Mouse (Mus musculus) MEL (cell line): ENCODE data around the gene Maml2. TPM values are rescaled to one million over a fixed set of nuclear protein-coding genes. Genes with fewer than 3 reads are reported as not detected.

Source experiments
- DNase-seq: peaks from one replicate; pipeline ENCODE4 v3.0.0; 2011; ENCODE audit warnings: low read depth, low spot score
- H3K27ac ChIP-seq: 2 replicates; pipeline ENCODE4 v1.5.1; 2012; ENCODE audit warnings: low read depth, mild to moderate bottlenecking, control low read depth, low read length, moderate library complexity; ENCODE audit not compliant: control insufficient read depth
- H3K27me3 ChIP-seq, 2 experiments: fragments of 150-350 bp in 1 of 2; sonication (generic) in 1 of 2; 2 replicates each; pipeline ENCODE4 v1.6.1; 2012; ENCODE audit warnings: low read length in 2 of 2, mild to moderate bottlenecking in 2 of 2, improper control_type of control experiment in 1 of 2, moderate library complexity in 1 of 2; ENCODE audit not compliant: insufficient read depth in 2 of 2, control insufficient read depth in 1 of 2
- H3K36me3 ChIP-seq, 2 experiments: 2 replicates each; pipeline ENCODE4 v1.6.1; 2012 to 2014; ENCODE audit warnings: low read length in 2 of 2, improper control_type of control experiment in 1 of 2, inconsistent platforms in 1 of 2, mild to moderate bottlenecking in 1 of 2; ENCODE audit not compliant: insufficient read depth in 2 of 2, control insufficient read depth in 1 of 2
- H3K4me1 ChIP-seq, 2 experiments: fragments of 150-350 bp in 1 of 2; sonication (generic) in 1 of 2; 2 replicates each; pipeline ENCODE4 v1.6.1; 2012; ENCODE audit warnings: low read length in 2 of 2, improper control_type of control experiment in 1 of 2, mild to moderate bottlenecking in 1 of 2; ENCODE audit not compliant: insufficient read depth in 2 of 2, control insufficient read depth in 1 of 2
- H3K4me3 ChIP-seq, 2 experiments: fragments of 150-350 bp in 1 of 2; sonication (generic) in 1 of 2; 2 replicates each; pipeline ENCODE4 v1.5.1; 2012; ENCODE audit warnings: low read depth in 2 of 2, low read length in 2 of 2, mild to moderate bottlenecking in 2 of 2, moderate library complexity in 2 of 2, control low read depth in 1 of 2, improper control_type of control experiment in 1 of 2; ENCODE audit not compliant: control insufficient read depth in 1 of 2, insufficient read depth in 1 of 2
- H3K79me2 ChIP-seq: 2 replicates; pipeline ENCODE4 v1.6.1; 2012; ENCODE audit warnings: mild to moderate bottlenecking, low read length, moderate library complexity; ENCODE audit not compliant: control insufficient read depth, poor library complexity, insufficient read depth
- H3K9ac ChIP-seq: 2 replicates; pipeline ENCODE4 v1.6.1; 2012; ENCODE audit warnings: low read depth, mild to moderate bottlenecking, control low read depth, low read length, moderate library complexity; ENCODE audit not compliant: control insufficient read depth, poor library complexity, severe bottlenecking
- H3K9me3 ChIP-seq: fragments of 150-350 bp; sonication (generic); replicated peaks from 2 replicates; pipeline ENCODE4 v1.6.1; 2012; ENCODE audit warnings: mild to moderate bottlenecking, low read length, improper control_type of control experiment, moderate library complexity; ENCODE audit not compliant: insufficient read depth
- CHD1 ChIP-seq: IDR thresholded peaks from 2 replicates; pipeline ENCODE4 v1.6.1; 2012; ENCODE audit warnings: low read depth, mild to moderate bottlenecking, inconsistent platforms, low read length, improper control_type of control experiment
- CHD2 ChIP-seq: IDR thresholded peaks from 2 replicates; pipeline ENCODE4 v1.6.1; 2011; ENCODE audit warnings: low read length, improper control_type of control experiment
- E2F4 ChIP-seq: IDR thresholded peaks from 2 replicates; pipeline ENCODE4 v1.6.1; 2011; ENCODE audit warnings: low read depth, low read length, improper control_type of control experiment, borderline replicate concordance
- ELF1 ChIP-seq: IDR thresholded peaks from 2 replicates; pipeline ENCODE4 v1.6.1; 2014; ENCODE audit warnings: low read depth, mild to moderate bottlenecking, inconsistent platforms, low read length, improper control_type of control experiment, moderate library complexity
- EP300 ChIP-seq, 2 experiments: IDR thresholded peaks; 2 replicates each; pipeline ENCODE4 v1.6.1; 2011; ENCODE audit warnings: improper control_type of control experiment in 2 of 2, low read length in 2 of 2, low read depth in 1 of 2, mild to moderate bottlenecking in 1 of 2
- ETS1 ChIP-seq: IDR thresholded peaks from 2 replicates; pipeline ENCODE4 v1.6.1; 2012; ENCODE audit warnings: low read depth, mild to moderate bottlenecking, inconsistent platforms, low read length, improper control_type of control experiment, moderate library complexity
- GATA1 ChIP-seq: IDR thresholded peaks from 2 replicates; pipeline ENCODE4 v1.6.1; 2011; ENCODE audit warnings: low read depth, low read length, improper control_type of control experiment
- HCFC1 ChIP-seq: IDR thresholded peaks from 2 replicates; pipeline ENCODE4 v1.6.1; 2012; ENCODE audit warnings: low read depth, mild to moderate bottlenecking, inconsistent platforms, low read length, improper control_type of control experiment, moderate library complexity
- JUND ChIP-seq: IDR thresholded peaks from 2 replicates; pipeline ENCODE4 v1.6.1; 2011; ENCODE audit warnings: low read depth, mild to moderate bottlenecking, improper control_type of control experiment, low read length
- MAFK ChIP-seq: IDR thresholded peaks from 2 replicates; pipeline ENCODE4 v1.6.1; 2011; ENCODE audit warnings: low read depth, mild to moderate bottlenecking, low read length, improper control_type of control experiment, borderline replicate concordance
- MAX ChIP-seq: IDR thresholded peaks from 2 replicates; pipeline ENCODE4 v1.6.1; 2011; ENCODE audit warnings: low read length, improper control_type of control experiment
- MEF2A ChIP-seq: IDR thresholded peaks from 2 replicates; pipeline ENCODE4 v1.6.1; 2014; ENCODE audit warnings: low read depth, mild to moderate bottlenecking, inconsistent platforms, low read length, improper control_type of control experiment; ENCODE audit not compliant: poor library complexity, insufficient replicate concordance, severe bottlenecking; ENCODE audit errors: extremely low read depth
- MYB ChIP-seq: IDR thresholded peaks from 2 replicates; pipeline ENCODE4 v1.6.1; 2011; ENCODE audit warnings: mild to moderate bottlenecking, low read depth, low read length, improper control_type of control experiment
- MYC ChIP-seq: IDR thresholded peaks from 2 replicates; pipeline ENCODE4 v1.6.1; 2011; ENCODE audit warnings: low read depth, mild to moderate bottlenecking, low read length, improper control_type of control experiment, moderate library complexity
- NELFE ChIP-seq: IDR thresholded peaks from 2 replicates; pipeline ENCODE4 v1.6.1; 2011; ENCODE audit warnings: low read depth, low read length, improper control_type of control experiment
- NRF1 ChIP-seq: IDR thresholded peaks from 2 replicates; pipeline ENCODE4 v1.6.1; 2014; ENCODE audit warnings: low read depth, mild to moderate bottlenecking, inconsistent platforms, low read length, improper control_type of control experiment, moderate library complexity; ENCODE audit not compliant: poor library complexity, insufficient read depth, severe bottlenecking
- POLR2A ChIP-seq, 2 experiments: IDR thresholded peaks; 2 replicates each; pipeline ENCODE4 v1.6.1; 2011 to 2012; ENCODE audit warnings: low read length in 2 of 2, mild to moderate bottlenecking in 2 of 2, control low read depth in 1 of 2, improper control_type of control experiment in 1 of 2, low read depth in 1 of 2, moderate library complexity in 1 of 2; ENCODE audit not compliant: control insufficient read depth in 1 of 2, insufficient read depth in 1 of 2, poor library complexity in 1 of 2
- POLR2AphosphoS2 ChIP-seq: IDR thresholded peaks from 2 replicates; pipeline ENCODE4 v1.6.1; 2011; ENCODE audit warnings: low read length, improper control_type of control experiment
- SIN3A ChIP-seq: IDR thresholded peaks from 2 replicates; pipeline ENCODE4 v1.6.1; 2012; ENCODE audit warnings: low read length, improper control_type of control experiment, inconsistent platforms
- SMC3 ChIP-seq: IDR thresholded peaks from 2 replicates; pipeline ENCODE4 v1.6.1; 2011; ENCODE audit warnings: low read depth, low read length, improper control_type of control experiment
- TAL1 ChIP-seq: IDR thresholded peaks from 2 replicates; pipeline ENCODE4 v1.6.1; 2012; ENCODE audit warnings: mild to moderate bottlenecking, inconsistent platforms, low read length, moderate library complexity, mixed read lengths
- UBTF ChIP-seq: IDR thresholded peaks from 2 replicates; pipeline ENCODE4 v1.6.1; 2012; ENCODE audit warnings: low read depth, mild to moderate bottlenecking, inconsistent platforms, low read length, improper control_type of control experiment, moderate library complexity, borderline replicate concordance; ENCODE audit not compliant: insufficient read depth
- USF2 ChIP-seq, 2 experiments: IDR thresholded peaks; 2 replicates each; pipeline ENCODE4 v1.6.1; 2011 to 2012; ENCODE audit warnings: improper control_type of control experiment in 2 of 2, low read length in 2 of 2, borderline replicate concordance in 1 of 2, inconsistent platforms in 1 of 2, low read depth in 1 of 2, mild to moderate bottlenecking in 1 of 2; ENCODE audit not compliant: insufficient read depth in 1 of 2
- ZC3H11A ChIP-seq: IDR thresholded peaks from 2 replicates; pipeline ENCODE4 v1.6.1; 2012; ENCODE audit warnings: low read depth, mild to moderate bottlenecking, inconsistent platforms, low read length, improper control_type of control experiment
- ZKSCAN1 ChIP-seq: IDR thresholded peaks from 2 replicates; pipeline ENCODE4 v1.6.1; 2012; ENCODE audit warnings: low read depth, mild to moderate bottlenecking, inconsistent platforms, low read length, improper control_type of control experiment, moderate library complexity
- ZNF384 ChIP-seq: IDR thresholded peaks from 2 replicates; pipeline ENCODE4 v1.6.1; 2012; ENCODE audit warnings: low read depth, mild to moderate bottlenecking, inconsistent platforms, low read length, improper control_type of control experiment
- polyA plus RNA-seq, 2 experiments: library from polyadenylated mRNA; stranded (reverse) in 1 of 2; unstranded in 1 of 2; fragments of >175 nt in 1 of 2; fragments of >200 nt in 1 of 2; gene quantifications; 2 replicates each; pipeline versions ENCODE4 v1.2.1 to v1.2.4; 2012; ENCODE audit warnings: low replicate concordance in 2 of 2, low read depth in 1 of 2; ENCODE audit not compliant: insufficient read length in 2 of 2, insufficient read depth in 1 of 2, missing spikeins in 1 of 2
- total RNA-seq: library from RNA; depleted of rRNA; stranded (reverse); fragments of 300-350 nt; gene quantifications from 2 replicates; pipeline ENCODE4 v1.2.3, GENCODE M21; 2012

Maml2 gene
- total and polyA plus RNA-seq, 3 experiments = 0.08 to 0.47 TPM; not detected in 1

DNA sequence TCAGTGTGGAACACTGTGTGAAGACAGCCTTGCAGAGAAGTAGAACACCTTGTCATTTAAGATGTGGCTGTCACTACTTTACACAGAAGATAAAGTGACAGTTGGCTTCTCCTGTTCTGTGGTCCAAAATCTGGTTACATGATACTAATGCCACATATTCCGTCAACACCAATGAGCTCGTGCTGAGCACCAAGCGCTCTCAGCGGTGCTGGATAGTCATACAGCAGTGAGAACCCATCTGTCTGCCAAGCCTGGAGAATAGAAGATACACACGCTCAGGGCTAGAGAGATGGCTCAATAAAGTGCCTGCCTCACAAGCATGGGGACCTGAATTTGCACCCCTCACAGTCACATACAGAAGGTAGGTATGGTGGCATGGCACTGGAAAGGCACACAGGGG lies 177.2 kb downstream of the Maml2 start:
- Histone ChIP-seq H3K27ac (no peak overlapping the region), H3K27me3 (no peaks in the 10 kb centered on the region), H3K4me1 (no peaks in the 10 kb centered on the region), H3K36me3 (no peaks in the 10 kb centered on the region), H3K4me3 (no peak overlapping the region), H3K9me3 (no peaks in the 10 kb centered on the region), H3K79me2 (no peaks in the 10 kb centered on the region), H3K9ac (no peak overlapping the region)
- no peak for DNase-seq
- TF ChIP-seq MAX (no peak), ZKSCAN1 (no peak), CHD2 (no peak), MYB (no peak), USF2 (IDR thresholded peaks at IDR 0.05; ENCODE audit: borderline replicate concordance in 1 of 2, insufficient read depth in 1 of 2, low read depth in 1 of 2, low read length in 2 of 2) (no peak), MEF2A (no peak), MAFK (no peak), ZNF384 (no peak), SIN3A (no peak), MYC (no peak), ETS1 (no peak), GATA1 (no peak)

DNA sequence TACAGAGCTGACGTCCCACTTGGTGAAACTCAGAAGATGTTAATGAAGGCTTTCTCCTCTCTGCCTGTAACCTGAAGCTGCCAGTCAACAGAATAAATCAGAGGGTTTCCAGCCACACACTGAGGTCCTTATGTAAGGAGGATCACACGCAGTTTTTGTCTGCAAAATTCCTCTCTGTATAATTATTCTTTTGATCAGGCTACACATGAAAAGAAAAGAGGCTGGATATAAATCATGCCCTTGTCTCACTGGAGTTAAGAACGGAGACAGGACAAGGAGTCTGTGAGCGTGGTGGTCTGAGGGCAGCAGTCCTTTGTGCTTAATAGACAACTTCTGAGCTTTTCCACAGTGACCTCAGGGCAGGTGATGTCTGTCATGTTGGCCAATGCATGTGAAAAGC lies 181.5 kb downstream of the Maml2 start:
- H3K9me3 ChIP-seq = no peaks in the 10 kb centered on the region
- DNase-seq = no peak
- no peaks in the 10 kb centered on the region for H3K4me1 ChIP-seq
- no peaks in the 10 kb centered on the region for H3K36me3 ChIP-seq
- no peak overlapping the region for H3K9ac ChIP-seq
- no peaks in the 10 kb centered on the region for H3K79me2 ChIP-seq
- H3K4me3 ChIP-seq = no peak overlapping the region
- no peak overlapping the region for H3K27ac ChIP-seq
- TF ChIP-seq EP300 (IDR thresholded peaks at IDR 0.05; ENCODE audit: low read depth in 1 of 2, low read length in 2 of 2) (no peak), NELFE (no peak), ELF1 (no peak), POLR2A (IDR thresholded peaks at IDR 0.05; ENCODE audit: control insufficient read depth in 1 of 2, insufficient read depth in 1 of 2, low read depth in 1 of 2, low read length in 2 of 2, poor library complexity in 1 of 2) (no peak), ETS1 (no peak), HCFC1 (no peak), SMC3 (no peak), ZNF384 (no peak), E2F4 (no peak), MAX (no peak), JUND (no peak), MEF2A (no peak), ZC3H11A (no peak), NRF1 (no peak), TAL1 (no peak), MYC (no peak), CHD1 (no peak), ZKSCAN1 (no peak), UBTF (no peak), POLR2AphosphoS2 (no peak)
- TF ChIP-seq, all 39 proteins: peak for 0
- H3K27me3 ChIP-seq = no peaks in the 10 kb centered on the region; a peak in 1 of 4 replicates
